Mouse (Mus musculus) liver, embryonic 15.5 days (tissue): Measurements from ENCODE around the gene Btbd8. TPM values are rescaled to one million over a fixed set of nuclear protein-coding genes. Genes with fewer than 3 reads are reported as not detected.

Experiments used
- ATAC-seq: fragments of 200-750 bp; cut with Nextera tagmentation; 2 replicates; pipeline ENCODE4 v1.8.0; 2017; ENCODE audit warnings: moderate number of reproducible peaks, mild to moderate bottlenecking, moderate library complexity; ENCODE audit not compliant: insufficient read depth
- H3K27ac ChIP-seq: fragments of 300-500 bp; sonication (generic); replicated peaks from 2 replicates; pipeline ENCODE4 v1.5.1; 2015; ENCODE audit warnings: mild to moderate bottlenecking, inconsistent platforms
- H3K27me3 ChIP-seq: fragments of 300-500 bp; sonication (generic); 2 replicates; pipeline ENCODE4 v1.6.1; 2015; ENCODE audit warnings: mild to moderate bottlenecking, inconsistent platforms
- H3K36me3 ChIP-seq: fragments of 300-500 bp; sonication (generic); replicated peaks from 2 replicates; pipeline ENCODE4 v1.6.1; 2015; ENCODE audit warnings: moderate library complexity, mild to moderate bottlenecking, inconsistent platforms
- H3K4me1 ChIP-seq: fragments of 300-500 bp; sonication (generic); replicated peaks from 2 replicates; pipeline ENCODE4 v1.6.1; 2015; ENCODE audit warnings: inconsistent platforms
- H3K4me2 ChIP-seq: fragments of 300-500 bp; sonication (generic); 2 replicates; pipeline ENCODE4 v1.6.1; 2015; ENCODE audit warnings: moderate library complexity, mild to moderate bottlenecking, inconsistent platforms
- H3K4me3 ChIP-seq: fragments of 300-500 bp; sonication (generic); replicated peaks from 2 replicates; pipeline ENCODE4 v1.5.1; 2015; ENCODE audit warnings: mild to moderate bottlenecking, inconsistent platforms
- H3K9ac ChIP-seq: fragments of 300-500 bp; sonication (generic); 2 replicates; pipeline ENCODE4 v1.6.1; 2015; ENCODE audit warnings: moderate library complexity, mild to moderate bottlenecking, inconsistent platforms
- H3K9me3 ChIP-seq: fragments of 300-500 bp; sonication (generic); replicated peaks from 2 replicates; pipeline ENCODE4 v1.6.1; 2016; ENCODE audit warnings: inconsistent platforms
- WGBS: fragments of 180-500 bp; shearing (Covaris S2); methylation state at CpG from one replicate; pipeline ENCODE4 v1.1.7; 2015; ENCODE audit warnings: mixed read lengths; ENCODE audit not compliant: insufficient replicate concordance; 5-methylcytosine and 5-hydroxymethylcytosine counted together
- polyA plus RNA-seq: library from polyadenylated mRNA; unstranded; fragments of >200 nt; fragmentation: Nextera tagmentation; extraction: Ambion mirVana; gene quantifications from 2 replicates; pipeline ENCODE4 v1.2.1, GENCODE M21; 2015

Gene Btbd8
- polyA plus RNA-seq, 1 experiment from 2014 or later, result 1.2 TPM

DNA sequence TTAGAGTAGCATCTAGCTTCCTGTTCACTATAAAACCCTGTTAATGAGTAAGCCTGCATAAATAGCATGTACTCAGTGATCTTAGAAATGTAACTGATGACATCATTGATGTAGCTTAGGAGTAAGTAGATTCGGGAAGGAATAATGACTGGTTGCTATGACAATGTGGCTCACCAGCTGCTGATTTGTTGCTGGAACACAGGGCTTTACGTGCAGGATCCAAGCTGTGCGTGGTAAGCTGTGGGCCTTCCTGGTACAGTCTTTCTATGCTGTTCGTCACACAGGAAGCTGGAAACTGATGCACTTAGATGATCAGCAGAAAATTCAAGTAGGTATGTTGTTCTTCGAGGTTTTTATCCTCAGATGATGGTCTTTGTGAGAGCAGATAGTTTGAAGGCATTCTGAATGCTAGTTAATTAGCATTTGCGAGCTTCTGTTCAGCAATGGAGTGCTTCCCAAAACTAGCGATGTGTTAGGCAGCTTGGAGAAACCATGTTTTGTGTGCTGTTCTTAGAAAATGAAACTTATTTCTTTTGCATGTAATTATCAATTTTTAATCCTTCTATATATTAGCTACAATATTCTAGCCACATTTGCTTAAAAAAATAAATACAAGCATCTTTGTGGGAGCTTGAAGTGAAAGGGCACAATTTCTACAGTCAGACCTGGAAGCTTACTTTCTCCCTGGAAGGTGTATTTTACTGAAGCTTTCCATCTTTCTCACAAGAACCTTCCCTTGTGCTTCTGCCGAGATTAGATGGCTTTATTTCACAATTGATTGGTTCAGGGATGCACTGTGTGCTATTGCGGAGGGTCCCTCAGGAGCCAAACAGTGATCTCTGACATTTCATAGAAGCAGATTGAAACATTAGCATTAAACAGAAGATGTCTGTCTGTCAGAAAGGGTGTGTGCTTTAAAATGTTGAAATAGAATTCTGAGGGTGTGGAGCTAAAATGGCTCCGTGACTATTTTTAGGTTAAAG is 60.0 kb downstream of the Btbd8 start:
- H3K36me3 ChIP-seq, result peaks cover 8% of the 10 kb centered on the region; the same call in 1 of the 2 replicates
- H3K9ac ChIP-seq, result no peak overlapping the region
- H3K27ac ChIP-seq, result no peak overlapping the region
- H3K4me3 ChIP-seq, result no peak overlapping the region
- no peak for ATAC-seq
- H3K27me3 ChIP-seq, result no peaks in the 10 kb centered on the region
- WGBS, result 64% methylated on average over 10 of the region's 10 CpGs
- H3K4me1 ChIP-seq, result no peaks in the 10 kb centered on the region
- no peak overlapping the region for H3K4me2 ChIP-seq
- H3K9me3 ChIP-seq, result peaks cover 4% of the 10 kb centered on the region; the same call in 1 of the 2 replicates

DNA sequence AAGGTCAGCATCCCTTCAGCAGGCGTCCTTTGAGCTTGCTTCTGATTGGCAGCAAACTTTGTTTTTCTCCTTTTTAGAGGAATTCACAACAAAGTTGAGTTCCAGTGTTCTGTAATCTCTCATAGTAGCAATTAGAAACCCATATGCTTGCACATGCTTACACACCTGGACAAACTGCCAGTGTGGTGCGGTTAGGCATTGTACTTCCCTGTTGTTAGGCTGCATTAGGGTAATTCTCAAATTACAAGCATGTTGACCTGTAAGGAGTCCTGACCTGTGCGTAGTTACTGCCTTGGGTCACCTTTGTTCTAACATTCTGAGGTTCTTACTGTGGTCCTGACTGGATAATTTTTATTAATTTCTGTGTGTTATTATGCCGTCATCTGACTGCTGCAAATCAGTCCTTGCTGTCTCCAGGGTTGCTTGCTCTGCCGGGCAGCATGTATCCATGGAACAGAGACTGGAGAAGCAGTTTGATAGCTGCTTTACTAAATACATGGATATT is 61.1 kb downstream of the Btbd8 start:
- no peak for ATAC-seq

DNA sequence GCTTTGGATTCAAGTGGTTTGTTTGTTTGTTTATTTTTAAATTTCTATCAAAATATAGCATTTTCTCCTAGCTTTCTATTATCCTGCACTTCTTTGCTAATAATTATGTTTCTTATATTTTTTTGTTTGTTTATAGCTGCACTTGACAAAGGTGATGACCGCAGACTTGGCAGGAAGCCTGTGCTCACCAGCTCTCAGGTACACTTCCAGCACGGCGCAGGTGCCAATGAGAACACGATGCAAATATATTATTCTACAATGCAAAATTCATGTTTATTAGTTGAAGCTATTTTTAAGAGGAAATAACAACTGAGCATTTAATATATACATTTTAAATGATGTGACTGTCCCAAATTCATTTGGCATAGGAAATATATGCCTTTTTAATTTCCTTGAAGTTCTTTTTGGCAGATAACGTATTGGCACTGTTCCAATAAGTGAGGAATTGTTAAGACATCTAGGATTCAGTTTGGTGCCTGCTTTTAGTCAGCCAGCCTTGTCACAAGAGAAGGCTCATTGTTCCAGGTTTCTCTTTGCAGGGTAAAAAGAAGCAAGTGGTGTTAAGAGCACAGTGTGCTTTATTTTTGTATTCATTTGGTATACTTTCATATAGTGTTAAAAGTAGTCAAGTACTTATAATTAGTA is 62.2 kb downstream of the Btbd8 start:
- no peak overlapping the region for H3K27ac ChIP-seq
- H3K27me3 ChIP-seq, result no peaks in the 10 kb centered on the region
- no peak overlapping the region for H3K4me3 ChIP-seq
- H3K9ac ChIP-seq, result no peak overlapping the region
- H3K9me3 ChIP-seq, result no peaks in the 10 kb centered on the region
- WGBS, result 79% methylated on average over 5 of the region's 5 CpGs
- no peaks in the 10 kb centered on the region for H3K4me1 ChIP-seq
- ATAC-seq, result no peak
- no peak overlapping the region for H3K4me2 ChIP-seq
- 0 out of 2 replicates have a peak, but pooled peaks cover 3% of the 10 kb centered on the region for H3K36me3 ChIP-seq

More for the DNA sequence above, 61.1 kb downstream of the Btbd8 start:
- H3K36me3 ChIP-seq, result peaks cover 8% of the 10 kb centered on the region; the same call in 1 of the 2 replicates
- H3K4me3 ChIP-seq, result no peak overlapping the region
- H3K27me3 ChIP-seq, result no peaks in the 10 kb centered on the region
- H3K27ac ChIP-seq, result no peak overlapping the region
- peaks cover 4% of the 10 kb centered on the region; the same call in 1 of the 2 replicates for H3K9me3 ChIP-seq
- WGBS, result 72% methylated on average over 5 of the region's 5 CpGs
- H3K4me1 ChIP-seq, result no peaks in the 10 kb centered on the region
- H3K4me2 ChIP-seq, result no peak overlapping the region
- no peak overlapping the region for H3K9ac ChIP-seq

DNA sequence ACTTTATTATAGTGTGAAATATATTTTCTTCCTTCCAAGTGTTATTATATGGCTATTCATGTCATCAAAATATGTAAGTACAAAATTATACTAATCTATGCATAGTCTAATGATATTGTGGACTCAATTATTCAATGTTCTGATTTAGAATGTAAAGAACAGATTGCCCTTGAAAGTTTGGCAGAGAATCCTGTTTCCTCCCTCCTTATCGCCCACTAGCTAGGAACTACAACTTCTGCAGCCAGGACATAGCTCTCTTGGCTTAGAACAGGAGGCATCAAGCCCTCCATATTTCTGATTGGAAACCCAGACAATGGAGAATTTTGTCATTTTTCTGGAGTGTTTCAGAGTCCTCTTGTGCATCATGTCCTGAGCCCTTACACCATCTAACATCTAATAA is 62.9 kb downstream of the Btbd8 start:
- no peak overlapping the region for H3K4me3 ChIP-seq
- H3K9me3 ChIP-seq, result no peaks in the 10 kb centered on the region
- 0 out of 2 replicates have a peak, but pooled peaks cover 3% of the 10 kb centered on the region for H3K36me3 ChIP-seq
- H3K27ac ChIP-seq, result no peak overlapping the region
- no peak overlapping the region for H3K9ac ChIP-seq
- H3K27me3 ChIP-seq, result no peaks in the 10 kb centered on the region
- H3K4me2 ChIP-seq, result no peak overlapping the region
- ATAC-seq, result no peak
- 60% methylated on average over 1 of the region's 1 CpGs for WGBS
- no peaks in the 10 kb centered on the region for H3K4me1 ChIP-seq

DNA sequence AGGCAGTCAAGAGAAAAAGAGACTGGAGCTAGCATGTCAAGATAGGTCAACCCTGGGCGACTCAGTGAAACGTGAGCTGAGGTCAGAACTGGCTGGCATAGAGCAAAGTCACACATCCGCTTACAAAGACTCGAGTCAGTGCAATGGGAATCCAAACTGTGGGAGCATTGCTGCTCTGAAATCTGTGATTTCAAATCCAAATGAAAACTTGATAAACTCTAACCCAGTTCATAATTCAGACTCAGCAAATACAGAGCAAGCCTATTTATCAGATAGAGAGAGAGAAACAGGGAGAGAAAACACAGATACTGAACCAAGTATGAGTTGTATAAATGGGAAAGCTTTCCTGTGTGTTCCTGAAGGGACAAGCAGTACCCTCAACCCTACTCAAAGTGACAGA is 69.5 kb downstream of the Btbd8 start, which contains the start of gene Gm42669:
Gene Gm42669 (plus strand): TSS at position 301 of the 400 bp plus-strand sequence.
- WGBS, result 61% methylated on average over 4 of the region's 4 CpGs

DNA sequence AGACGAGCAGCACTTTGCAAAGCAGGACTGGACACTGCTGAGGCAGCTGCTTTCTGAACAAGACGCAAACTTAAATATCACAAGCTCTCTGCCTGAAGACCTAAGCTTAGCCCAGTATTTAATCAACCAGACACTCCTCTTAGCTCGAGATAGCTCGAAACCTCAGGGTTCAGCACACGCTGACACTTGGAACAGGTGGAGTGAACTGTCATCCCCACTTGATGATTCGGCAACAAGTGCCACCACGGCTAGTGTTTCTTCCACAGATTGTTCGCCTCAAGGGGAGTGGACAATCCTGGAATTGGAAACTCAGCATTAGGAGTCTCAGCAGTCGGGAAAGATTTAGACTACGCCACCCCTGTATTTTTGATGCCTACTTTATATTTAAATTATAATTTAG is 72.7 kb downstream of the Btbd8 start:
- Histone ChIP-seq H3K27me3 (no peaks in the 10 kb centered on the region), H3K4me3 (no peak overlapping the region), H3K4me2 (no peak overlapping the region), H3K36me3 (no peaks in the 10 kb centered on the region), H3K4me1 (0 out of 2 replicates have a peak, but pooled peaks cover 3% of the 10 kb centered on the region), H3K9ac (no peak overlapping the region), H3K9me3 (no peaks in the 10 kb centered on the region), H3K27ac (no peak overlapping the region)
- no peak for ATAC-seq
- 72% methylated on average over 10 of the region's 10 CpGs for WGBS

More for the DNA sequence above, 69.5 kb downstream of the Btbd8 start, which contains the start of gene Gm42669:
- Histone ChIP-seq H3K36me3 (no peaks in the 10 kb centered on the region), H3K27me3 (no peaks in the 10 kb centered on the region), H3K4me2 (no peak within 1 kb of the TSS), H3K4me1 (no peaks in the 10 kb centered on the region), H3K9me3 (no peaks in the 10 kb centered on the region), H3K27ac (no peak within 1 kb of the TSS), H3K9ac (no peak within 1 kb of the TSS), H3K4me3 (no peak within 1 kb of the TSS)
- no peak for ATAC-seq

DNA sequence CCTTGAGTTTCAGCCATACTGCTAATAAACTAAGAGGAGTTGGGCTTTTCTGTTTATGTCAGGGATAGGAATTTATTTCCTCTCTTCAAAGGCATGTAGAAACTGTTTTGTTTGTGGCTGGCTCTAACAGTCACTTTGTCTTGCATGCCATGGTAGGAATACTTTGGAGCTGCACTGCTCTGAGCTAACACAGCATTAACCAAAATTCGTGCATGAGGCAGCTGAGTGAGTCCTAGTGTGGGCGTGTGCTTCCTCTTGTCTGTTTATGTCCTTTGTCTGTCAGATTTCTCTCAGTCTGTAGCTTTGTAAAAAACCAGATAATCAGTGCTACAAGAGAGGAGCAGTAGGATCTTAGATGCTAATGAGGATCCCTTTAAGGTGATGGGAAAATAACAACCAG is 73.5 kb downstream of the Btbd8 start:
- Histone ChIP-seq H3K4me3 (no peak overlapping the region), H3K27me3 (no peaks in the 10 kb centered on the region), H3K27ac (no peak overlapping the region), H3K9ac (no peak overlapping the region), H3K4me2 (no peak overlapping the region), H3K4me1 (0 out of 2 replicates have a peak, but pooled peaks cover 7% of the 10 kb centered on the region), H3K9me3 (no peaks in the 10 kb centered on the region), H3K36me3 (no peaks in the 10 kb centered on the region)
- 37% methylated on average over 2 of the region's 2 CpGs for WGBS
- no peak for ATAC-seq

DNA sequence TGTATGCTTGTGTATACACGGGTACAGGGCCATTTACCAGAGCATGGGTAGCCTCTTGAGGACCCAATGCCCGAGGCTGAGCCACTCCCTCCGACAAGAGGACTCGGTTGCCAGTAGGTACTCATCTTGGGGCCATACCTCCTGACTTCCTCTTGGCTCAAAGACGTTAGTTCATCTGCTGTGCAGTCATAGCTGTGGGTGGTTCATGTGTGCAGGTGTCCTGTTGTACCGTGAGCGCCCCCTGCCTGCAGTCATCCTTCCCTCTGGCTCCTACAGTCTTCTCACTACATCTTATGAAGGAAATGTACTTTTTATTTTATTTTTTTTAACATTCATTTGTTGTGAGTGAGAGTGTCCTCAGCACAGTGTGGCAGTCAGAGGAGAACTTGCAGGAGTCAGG is 75.8 kb downstream of the Btbd8 start:
- H3K27ac ChIP-seq, result no peak overlapping the region
- no peak overlapping the region for H3K9ac ChIP-seq
- 0 out of 2 replicates have a peak, but pooled peaks cover 7% of the 10 kb centered on the region for H3K4me1 ChIP-seq
- WGBS, result 25% methylated on average over 7 of the region's 7 CpGs
- H3K27me3 ChIP-seq, result no peaks in the 10 kb centered on the region
- H3K4me2 ChIP-seq, result no peak overlapping the region
- no peak overlapping the region for H3K4me3 ChIP-seq
- H3K36me3 ChIP-seq, result no peaks in the 10 kb centered on the region
- no peak; the same call in 1 of the 2 replicates for ATAC-seq
- no peaks in the 10 kb centered on the region for H3K9me3 ChIP-seq

DNA sequence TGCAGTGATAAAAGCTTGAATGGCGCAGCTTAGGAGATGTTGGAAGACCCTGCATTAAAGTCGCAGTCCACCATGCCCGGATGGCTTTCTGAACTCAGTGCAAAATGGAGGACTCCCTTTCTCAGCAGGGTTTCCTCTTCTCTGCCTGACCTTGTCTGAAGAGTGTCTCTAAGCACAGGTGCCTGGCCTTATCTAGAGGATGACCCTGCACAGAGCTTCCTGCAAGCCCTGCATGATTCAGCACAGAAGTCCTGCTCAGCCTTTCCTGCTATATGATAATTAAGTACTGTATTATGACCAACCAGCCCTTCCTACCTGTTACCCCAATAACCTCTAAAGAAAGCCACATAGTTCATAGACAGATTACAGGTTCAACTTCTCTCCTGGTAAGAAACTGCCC is 77.7 kb downstream of the Btbd8 start:
- no peaks in the 10 kb centered on the region for H3K9me3 ChIP-seq
- no peak overlapping the region for H3K4me3 ChIP-seq
- no peak overlapping the region for H3K4me2 ChIP-seq
- WGBS, result 71% methylated on average over 3 of the region's 3 CpGs
- H3K9ac ChIP-seq, result no peak overlapping the region
- 0 out of 2 replicates have a peak, but pooled peaks cover 7% of the 10 kb centered on the region for H3K4me1 ChIP-seq
- no peak for ATAC-seq
- no peak overlapping the region for H3K27ac ChIP-seq
- no peaks in the 10 kb centered on the region for H3K27me3 ChIP-seq
- no peaks in the 10 kb centered on the region for H3K36me3 ChIP-seq

DNA sequence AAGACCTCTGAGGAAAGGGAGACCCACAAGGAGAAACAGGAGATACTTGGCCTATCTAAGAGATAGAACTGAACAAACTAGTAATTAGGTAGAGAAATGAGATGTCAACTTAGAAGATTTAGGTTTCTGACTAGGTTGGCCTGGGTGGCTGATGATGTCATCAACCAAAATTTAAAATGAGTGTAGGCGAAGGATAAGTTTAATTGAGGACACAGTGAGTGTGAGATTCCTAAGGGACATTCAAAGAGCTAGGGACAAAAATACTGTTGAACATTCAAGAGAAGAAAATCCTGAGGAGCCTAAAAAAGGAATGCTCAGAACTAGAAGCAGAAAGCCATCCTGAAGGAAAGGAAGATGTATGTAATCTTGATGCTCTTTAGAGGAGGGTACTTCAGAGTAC is 78.3 kb downstream of the Btbd8 start:
- no peaks in the 10 kb centered on the region for H3K27me3 ChIP-seq
- H3K36me3 ChIP-seq, result no peaks in the 10 kb centered on the region
- H3K4me3 ChIP-seq, result no peak overlapping the region
- 0 out of 2 replicates have a peak, but pooled peaks cover 7% of the 10 kb centered on the region for H3K4me1 ChIP-seq
- no peak overlapping the region for H3K4me2 ChIP-seq
- H3K27ac ChIP-seq, result no peak overlapping the region
- H3K9me3 ChIP-seq, result no peaks in the 10 kb centered on the region
- ATAC-seq, result no peak
- 69% methylated on average over 1 of the region's 1 CpGs for whole genome bisulfite sequencing
- no peak overlapping the region for H3K9ac ChIP-seq

DNA sequence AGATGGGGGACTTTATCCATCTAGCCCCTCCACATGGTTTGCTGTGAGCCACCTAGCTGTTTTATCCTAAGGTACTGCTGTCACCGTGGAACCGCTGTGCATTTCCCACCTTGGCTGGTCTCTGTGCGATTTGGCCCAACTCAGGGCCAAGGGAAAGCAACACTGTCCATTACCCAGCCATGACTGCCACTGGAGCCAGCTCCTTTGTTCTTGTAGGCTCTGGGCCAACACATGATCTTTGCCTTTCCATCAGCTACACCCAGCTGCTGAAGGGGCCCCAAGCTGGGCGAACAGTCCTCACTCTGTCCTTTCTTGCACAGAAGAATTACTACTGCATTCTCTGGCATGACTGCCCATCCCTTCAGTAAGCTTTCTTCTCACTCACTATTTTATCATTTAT is 80.8 kb downstream of the Btbd8 start:
- Histone ChIP-seq H3K4me3 (no peak overlapping the region), H3K27ac (no peak overlapping the region), H3K27me3 (no peaks in the 10 kb centered on the region), H3K4me1 (0 out of 2 replicates have a peak, but pooled peaks cover 7% of the 10 kb centered on the region), H3K9ac (no peak overlapping the region), H3K4me2 (no peak overlapping the region), H3K36me3 (no peaks in the 10 kb centered on the region), H3K9me3 (no peaks in the 10 kb centered on the region)
- ATAC-seq, result no peak
- 77% methylated on average over 4 of the region's 4 CpGs for WGBS
